Mouse (Mus musculus) MN1 (cell line): ENCODE measurements around the gene Gramd1a.

Source experiments
- DNase-seq: peaks from one replicate; pipeline ENCODE4 v3.0.0-alpha.2; 2016; ENCODE audit warnings: low spot score

Gene Gramd1a

GRCm38 (mm10) chr7:31155296-31156033 lies at the start of gene Gramd1a:
TSS of gene Gramd1a (minus strand) at chr7:31155896.
- no peak for DNase-seq

- no peak for DNase-seq
These were observed 40.1 kb upstream of the Gramd1a start for GRCm38 (mm10) chr7:31195591-31196307.

GRCm38 (mm10) chr7:31184711-31185110 lies 29.0 kb upstream of the Gramd1a start:
- DNase-seq: no peak

- no peak for DNase-seq
These were observed 27.2 kb upstream of the Gramd1a start for GRCm38 (mm10) chr7:31182863-31183262.

GRCm38 (mm10) chr7:31176886-31177763 lies 21.4 kb upstream of the Gramd1a start:
- peak; percentile 74 for DNase-seq

- DNase-seq: peak; percentile 30
These were observed 19.4 kb upstream of the Gramd1a start for GRCm38 (mm10) chr7:31175096-31175495.

- DNase-seq: no peak
These were observed 18.8 kb upstream of the Gramd1a start for GRCm38 (mm10) chr7:31174466-31174865.

GRCm38 (mm10) chr7:31172238-31172637 lies 16.5 kb upstream of the Gramd1a start:
- DNase-seq: peak; percentile 27

GRCm38 (mm10) chr7:31170520-31170919 lies 14.8 kb upstream of the Gramd1a start:
- DNase-seq: no peak

GRCm38 (mm10) chr7:31168412-31168811 lies 12.7 kb upstream of the Gramd1a start:
- DNase-seq: no peak

- no peak for DNase-seq
These were observed 9.1 kb upstream of the Gramd1a start for GRCm38 (mm10) chr7:31164748-31165147.

- DNase-seq: no peak
These were observed 8.2 kb upstream of the Gramd1a start for GRCm38 (mm10) chr7:31163666-31164577.

GRCm38 (mm10) chr7:31162324-31162723 lies 6.6 kb upstream of the Gramd1a start:
- DNase-seq: no peak

GRCm38 (mm10) chr7:31161831-31162230 lies 6.1 kb upstream of the Gramd1a start:
- no peak for DNase-seq

- no peak for DNase-seq
These were observed 5.5 kb upstream of the Gramd1a start for GRCm38 (mm10) chr7:31161246-31161645.

- no peak for DNase-seq
These were observed 5.1 kb upstream of the Gramd1a start for GRCm38 (mm10) chr7:31160763-31161162.

- no peak for DNase-seq
These were observed 585 bp upstream of the Gramd1a start for GRCm38 (mm10) chr7:31156034-31156928.

GRCm38 (mm10) chr7:31153536-31154320 lies 2.0 kb downstream of the Gramd1a start:
- DNase-seq: no peak
